Mouse (Mus musculus) left cerebral cortex, postnatal 36 days (tissue): Measurements from ENCODE around the gene Cpn1. TPM values are rescaled to one million over a fixed set of nuclear protein-coding genes. Genes with fewer than 3 reads are reported as not detected.

Source experiments
- DNase-seq, 2 experiments: peaks; one replicate each; pipeline ENCODE4 v3.0.0; 2021 to 2022; ENCODE audit warnings: low spot score in 2 of 2, mixed read lengths in 1 of 2
- intact Hi-C: fragments of 180-260 bp; cut with DNase I; formaldehyde crosslinking; loops from one replicate; pipeline ENCODE4 v1.15.1; 2025
- total RNA-seq, 2 experiments: library from RNA; stranded (reverse); gene quantifications; 2 replicates each; pipeline ENCODE4 v1.2.3; 2021

The Cpn1 gene
- total RNA-seq, 2 experiments from 2014 or later = 0.17 to 0.48 TPM

DNA sequence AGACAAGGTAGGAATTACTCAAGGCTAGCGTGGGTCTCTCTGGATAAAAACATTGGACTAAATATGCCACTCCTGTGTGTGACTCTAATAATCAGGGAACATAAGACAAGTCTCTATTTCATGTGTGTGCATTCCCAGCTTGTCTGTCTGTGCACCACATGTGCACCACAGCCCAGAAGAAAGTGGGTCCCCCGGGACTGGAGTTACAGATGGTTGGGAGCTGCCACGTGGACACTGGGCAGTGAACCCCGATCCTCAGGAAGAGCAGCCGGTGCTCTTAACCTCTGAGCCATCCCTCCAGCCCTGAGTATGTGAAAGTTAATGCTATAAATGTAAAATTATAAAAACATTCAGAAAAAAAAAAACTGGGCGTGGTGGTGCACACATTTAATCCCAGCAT, 68.6 kb downstream of the Cpn1 start:
- intact Hi-C loops = no loop called here
- no peak for DNase-seq

DNA sequence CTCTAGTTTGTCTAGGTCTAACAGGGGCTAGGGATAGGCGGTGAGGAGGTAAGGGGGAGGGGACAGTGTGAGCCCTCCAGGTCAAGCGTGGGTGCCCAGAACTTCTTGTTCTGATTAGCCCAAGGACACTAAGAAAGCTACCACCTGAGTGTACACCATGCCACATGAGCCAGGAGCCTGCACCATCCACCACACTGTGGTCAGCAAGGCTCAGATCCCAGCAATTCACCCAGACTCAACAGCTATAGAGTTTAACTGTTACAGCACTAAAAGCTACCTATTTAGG, 69.0 kb downstream of the Cpn1 start:
- intact Hi-C loops = no loop called here
- no peak for DNase-seq

DNA sequence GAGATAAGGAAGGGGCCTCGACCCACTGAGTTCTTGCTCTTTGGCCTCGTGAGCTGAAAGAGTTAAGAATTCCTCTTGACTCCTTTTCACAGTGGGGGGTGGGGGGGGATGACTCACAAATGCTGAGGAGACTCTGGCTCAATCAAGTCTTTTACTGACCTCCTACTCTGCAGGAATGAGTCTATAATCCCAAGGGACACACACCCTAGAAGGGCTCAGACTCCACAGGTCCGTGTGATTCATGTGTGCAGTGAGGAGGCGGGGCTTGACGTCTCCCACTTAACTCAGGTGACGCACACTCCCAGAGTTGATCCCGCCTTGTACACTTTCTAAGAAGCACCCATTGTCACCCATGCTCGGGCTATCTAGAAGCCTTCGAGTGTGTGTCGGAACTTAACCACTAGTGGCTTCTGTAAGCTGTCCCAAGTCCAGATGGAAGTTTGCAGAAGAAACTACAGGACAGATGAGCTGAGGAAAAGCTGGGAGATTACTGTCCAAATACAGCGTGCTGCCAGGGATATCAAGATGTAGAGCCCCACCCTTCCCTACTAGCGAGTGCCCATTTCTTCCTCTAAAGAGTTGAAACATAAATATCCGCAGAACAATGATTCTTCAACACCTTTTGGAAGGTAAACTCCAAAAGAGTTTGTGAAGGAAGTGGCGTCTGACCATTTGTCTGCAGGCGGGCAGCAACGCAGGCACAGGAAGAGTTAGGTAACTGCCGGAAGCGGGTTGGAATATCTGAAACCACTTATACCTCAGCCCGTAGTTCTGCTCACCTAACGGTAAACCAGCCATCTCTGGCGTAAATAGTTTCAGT, 69.6 kb downstream of the Cpn1 start:
- intact Hi-C loops = no loop called here
- no peak for DNase-seq

DNA sequence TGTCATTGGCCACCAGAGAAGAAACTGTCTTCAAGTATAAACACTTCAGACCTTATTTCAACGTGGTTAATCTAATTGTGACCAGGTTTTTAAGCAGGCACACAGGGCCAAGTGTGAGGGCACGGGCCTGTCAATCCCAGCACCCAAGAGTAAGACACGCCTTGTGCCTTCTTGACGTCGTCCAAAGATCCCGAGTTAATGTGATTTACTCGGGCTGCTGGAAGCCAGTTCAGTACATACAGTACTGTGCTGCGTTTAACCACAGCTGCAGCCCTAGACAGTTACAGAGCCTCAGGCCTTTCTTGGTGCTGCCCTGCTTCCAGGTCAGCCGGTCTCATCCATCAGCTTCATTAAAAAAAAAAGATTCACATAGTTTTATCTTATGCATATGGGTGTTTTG, 70.9 kb downstream of the Cpn1 start:
- intact Hi-C loops = no loop called here
- no peak for DNase-seq

DNA sequence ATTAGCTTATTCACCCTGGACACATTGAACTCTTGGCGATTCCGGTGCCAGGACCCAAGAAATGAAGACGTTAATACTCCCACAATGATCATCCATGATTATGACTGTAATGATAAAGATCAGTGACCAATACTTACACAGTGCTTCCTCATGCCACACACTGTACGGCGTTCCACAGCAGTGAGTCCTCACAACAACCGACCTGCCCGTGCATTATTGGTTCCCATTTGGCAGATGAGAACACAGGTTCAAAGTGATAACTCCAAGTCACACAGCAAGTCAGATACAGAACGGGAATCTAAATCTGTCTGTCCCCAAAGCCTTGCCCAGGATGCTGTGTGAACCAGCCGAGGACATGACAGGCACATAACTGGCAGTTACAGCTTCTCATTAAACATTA, 71.4 kb downstream of the Cpn1 start:
- intact Hi-C loops = no loop called here
- no peak for DNase-seq

DNA sequence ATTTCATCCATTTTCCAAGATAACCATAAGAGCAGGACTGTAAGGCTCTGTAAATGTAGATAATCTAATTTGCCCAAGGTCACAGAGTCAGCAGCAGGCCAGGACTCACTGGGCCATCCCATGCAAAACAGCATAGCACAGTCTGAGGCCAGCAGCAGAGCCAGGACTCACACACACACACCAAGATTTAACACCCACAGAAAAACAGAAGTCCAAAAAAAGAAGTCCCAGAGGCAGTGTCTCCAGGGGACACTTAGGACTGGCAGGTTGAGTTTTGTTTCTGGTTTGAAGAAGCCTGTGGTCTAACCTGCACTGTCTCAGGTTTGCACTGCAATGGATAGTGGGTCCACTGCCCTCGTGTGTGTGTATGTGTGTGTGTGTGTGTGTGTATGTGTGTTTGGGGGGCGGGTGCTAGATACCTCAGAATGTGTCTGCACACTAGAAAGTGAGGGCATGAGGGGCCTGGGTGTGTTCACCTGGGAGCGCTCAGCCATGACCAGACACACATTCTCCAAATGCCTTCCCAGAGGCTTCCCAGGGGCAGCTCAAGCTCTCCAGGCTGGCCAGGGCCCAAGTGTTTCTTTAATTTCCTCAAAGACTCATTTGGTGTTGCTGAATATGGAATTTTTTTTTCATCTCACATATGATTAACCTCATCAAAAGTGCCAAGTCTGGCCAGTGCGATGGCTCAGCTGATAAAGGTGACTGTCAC, 73.4 kb downstream of the Cpn1 start:
- no peak for DNase-seq
- intact Hi-C loops = no loop called here

DNA sequence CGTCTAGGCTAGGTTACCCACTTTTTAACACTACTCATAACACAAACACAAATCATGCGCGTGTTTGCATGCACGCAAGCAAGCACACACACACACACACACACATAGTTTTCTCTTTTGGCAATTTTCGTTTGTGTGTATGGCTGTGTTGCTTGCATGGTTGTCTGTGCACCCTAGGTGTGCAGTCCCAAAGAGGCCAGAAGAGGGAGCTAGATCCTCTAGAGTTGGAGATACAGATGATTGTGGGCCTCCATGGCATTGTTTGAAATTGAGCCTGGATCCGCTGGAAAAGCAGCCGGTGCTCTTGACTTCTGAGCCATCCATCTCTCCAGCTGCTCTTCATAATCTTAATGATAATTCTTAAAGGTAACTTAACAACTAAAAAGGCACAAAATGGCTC, 79.9 kb downstream of the Cpn1 start:
- no peak for DNase-seq
- intact Hi-C loops = no loop called here

Other genes starting within 250 kb of the Cpn1 start
- gene Cutc, start 233.6 kb downstream of the Cpn1 start, total RNA-seq = 1 to 10 TPM; 5.7 to 5.9 TPM
- 10 to 100 TPM; 13.3 to 17.1 TPM for gene Cox15, start 233.6 kb downstream of the Cpn1 start, total RNA-seq
- not detected for gene Abcc2, start 204.4 kb downstream of the Cpn1 start, total RNA-seq
- 10 to 100 TPM; 11.8 to 12.5 TPM for gene Dnmbp, start 46.4 kb downstream of the Cpn1 start, total RNA-seq
- gene Cyp2c23, start 42.7 kb upstream of the Cpn1 start, total RNA-seq = under 1 TPM; 0.20 to 0.27 TPM
- gene Erlin1, start 83.2 kb upstream of the Cpn1 start, total RNA-seq = 10 to 100 TPM; 20.8 to 23.2 TPM
- gene Chuk, start 120.9 kb upstream of the Cpn1 start, total RNA-seq = 10 to 100 TPM; 33.4 to 60.7 TPM
- gene Cwf19l1, start 149.3 kb upstream of the Cpn1 start, total RNA-seq = 10 to 100 TPM; 15.9 to 18.4 TPM
- gene Bloc1s2, start 159.9 kb upstream of the Cpn1 start, total RNA-seq = 10 to 100 TPM; 57.2 to 68.7 TPM
- gene Pkd2l1, start 205.9 kb upstream of the Cpn1 start, total RNA-seq = under 1 TPM; 0.30 to 0.34 TPM
- gene Scd3, start 216.7 kb upstream of the Cpn1 start, total RNA-seq = 1 to 10 TPM; 2.5 to 2.8 TPM